Mouse (Mus musculus) small intestine, adult 2 months (tissue): Measurements from ENCODE around the gene Slco3a1. TPM values are rescaled to one million over a fixed set of nuclear protein-coding genes. Genes with fewer than 3 reads are reported as not detected.

ENCODE experiments used
- H3K27ac ChIP-seq: fragments of 200-500 bp; 2 replicates; pipeline ENCODE4 v1.5.1; 2012; ENCODE audit warnings: low read depth, low read length, control low read depth, inconsistent platforms; ENCODE audit not compliant: insufficient read depth
- H3K27me3 ChIP-seq: fragments of 200-500 bp; 2 replicates; pipeline ENCODE4 v1.6.1; 2012; ENCODE audit warnings: mild to moderate bottlenecking, moderate library complexity, low read length, inconsistent platforms; ENCODE audit not compliant: control insufficient read depth, insufficient read depth
- H3K36me3 ChIP-seq: fragments of 200-500 bp; 2 replicates; pipeline ENCODE4 v1.6.1; 2012; ENCODE audit warnings: mild to moderate bottlenecking, low read length, control low read depth, inconsistent platforms; ENCODE audit not compliant: control insufficient read depth, insufficient read depth
- H3K4me1 ChIP-seq: fragments of 200-500 bp; 2 replicates; pipeline ENCODE4 v1.6.1; 2012; ENCODE audit warnings: low read length, inconsistent platforms, mixed read lengths; ENCODE audit not compliant: control insufficient read depth, insufficient read depth, insufficient read length
- H3K4me3 ChIP-seq: fragments of 200-500 bp; 2 replicates; pipeline ENCODE4 v1.5.1; 2012; ENCODE audit warnings: low read depth, mild to moderate bottlenecking, control low read depth, inconsistent platforms, low read length, moderate library complexity
- CTCF ChIP-seq: fragments of 200-500 bp; IDR thresholded peaks from 2 replicates; pipeline ENCODE4 v1.5.1; 2012; ENCODE audit warnings: low read depth, mild to moderate bottlenecking, control low read depth, inconsistent platforms, low read length, moderate library complexity, mixed read lengths; ENCODE audit not compliant: insufficient replicate concordance, insufficient read length; ENCODE audit errors: extremely low read depth
- POLR2A ChIP-seq: fragments of 200-500 bp; IDR thresholded peaks from 2 replicates; pipeline ENCODE4 v1.6.1; 2012; ENCODE audit warnings: low read depth, mild to moderate bottlenecking, control low read depth, inconsistent platforms, low read length, moderate library complexity
- WGBS: fragments of 180-500 bp; shearing (Covaris S2); methylation state at CpG from one replicate; pipeline ENCODE4 v1.1.7; 2018; 5-methylcytosine and 5-hydroxymethylcytosine counted together
- polyA plus RNA-seq: library from polyadenylated mRNA; depleted of rRNA; stranded (reverse); fragments of >200 nt; gene quantifications from 2 replicates; pipeline ENCODE4 v1.2.3, GENCODE M21; 2012

The Slco3a1 gene
- polyA plus RNA-seq, 1 experiment, result 15.3 TPM

- Histone ChIP-seq H3K36me3 (no peaks in the 10 kb centered on the region; the same call in 1 of the 2 replicates), H3K27ac (no peak overlapping the region), H3K27me3 (no peaks in the 10 kb centered on the region), H3K4me3 (no peak overlapping the region), H3K4me1 (no peaks in the 10 kb centered on the region)
- 81% methylated on average over 7 of the region's 7 CpGs for WGBS
- TF ChIP-seq POLR2A, result no peak
- TF ChIP-seq CTCF, result no peak
Measured at GRCm38 (mm10) chr7:74330858-74331726, 223.5 kb downstream of the Slco3a1 start.

- H3K27ac ChIP-seq, result no peak overlapping the region
- no peaks in the 10 kb centered on the region for H3K4me1 ChIP-seq
- no peak overlapping the region for H3K4me3 ChIP-seq
- TF ChIP-seq CTCF, result no peak
- no peak for TF ChIP-seq POLR2A
- 91% methylated on average over 7 of the region's 7 CpGs for WGBS
- no peaks in the 10 kb centered on the region for H3K27me3 ChIP-seq
- H3K36me3 ChIP-seq, result no peaks in the 10 kb centered on the region; the same call in 1 of the 2 replicates
Measured at GRCm38 (mm10) chr7:74330117-74330857, 224.3 kb downstream of the Slco3a1 start.

GRCm38 (mm10) chr7:74329004-74329403, 225.6 kb downstream of the Slco3a1 start:
- H3K27me3 ChIP-seq, result no peaks in the 10 kb centered on the region
- H3K4me3 ChIP-seq, result no peak overlapping the region
- no peaks in the 10 kb centered on the region for H3K4me1 ChIP-seq
- TF ChIP-seq CTCF (no peak), POLR2A (no peak)
- WGBS, result 72% methylated on average over 1 of the region's 1 CpGs
- no peaks in the 10 kb centered on the region; the same call in 1 of the 2 replicates for H3K36me3 ChIP-seq
- H3K27ac ChIP-seq, result no peak overlapping the region

GRCm38 (mm10) chr7:74327716-74328115, 226.9 kb downstream of the Slco3a1 start:
- 80% methylated on average over 5 of the region's 5 CpGs for WGBS
- no peaks in the 10 kb centered on the region for H3K27me3 ChIP-seq
- no peak overlapping the region for H3K27ac ChIP-seq
- no peak overlapping the region for H3K4me3 ChIP-seq
- no peaks in the 10 kb centered on the region for H3K4me1 ChIP-seq
- no peak for TF ChIP-seq CTCF
- no peak for TF ChIP-seq POLR2A
- H3K36me3 ChIP-seq, result no peaks in the 10 kb centered on the region; the same call in 1 of the 2 replicates

- Histone ChIP-seq H3K4me1 (no peaks in the 10 kb centered on the region), H3K36me3 (no peaks in the 10 kb centered on the region; the same call in 1 of the 2 replicates), H3K27ac (no peak overlapping the region), H3K27me3 (no peaks in the 10 kb centered on the region), H3K4me3 (no peak overlapping the region)
- TF ChIP-seq POLR2A (no peak), CTCF (no peak)
- 75% methylated on average over 8 of the region's 8 CpGs for WGBS
Measured at GRCm38 (mm10) chr7:74325052-74325451, 229.5 kb downstream of the Slco3a1 start.

- H3K27ac ChIP-seq, result no peak overlapping the region
- H3K27me3 ChIP-seq, result no peaks in the 10 kb centered on the region
- H3K4me3 ChIP-seq, result no peak overlapping the region
- peaks cover 4% of the 10 kb centered on the region; the same call in 1 of the 2 replicates for H3K36me3 ChIP-seq
- no peak for TF ChIP-seq CTCF
- TF ChIP-seq POLR2A, result no peak
- H3K4me1 ChIP-seq, result no peaks in the 10 kb centered on the region
- WGBS, result 54% methylated on average over 5 of the region's 5 CpGs
Measured at GRCm38 (mm10) chr7:74323683-74324082, 230.9 kb downstream of the Slco3a1 start.

GRCm38 (mm10) chr7:74323194-74323593, 231.4 kb downstream of the Slco3a1 start:
- Histone ChIP-seq H3K27me3 (no peaks in the 10 kb centered on the region), H3K27ac (no peak overlapping the region), H3K4me3 (no peak overlapping the region), H3K36me3 (peaks cover 4% of the 10 kb centered on the region; the same call in 1 of the 2 replicates), H3K4me1 (no peaks in the 10 kb centered on the region)
- no peak for TF ChIP-seq POLR2A
- no peak for TF ChIP-seq CTCF
